Mouse (Mus musculus): Measurements from ENCODE around the gene Acot2. TPM values are rescaled to one million over a fixed set of nuclear protein-coding genes. Genes with fewer than 3 reads are reported as not detected.

The Acot2 gene
- polyA plus RNA-seq, 1 experiment, result 32.9 TPM

- peaks cover 9% of the 10 kb centered on the region; the same call in 1 of the 2 replicates for H3K4me1 ChIP-seq (ENCODE audit: control insufficient read depth, insufficient read depth, low read length)
- peak overlapping the region; percentile 71; the same call in 1 of the 2 replicates for H3K27ac ChIP-seq (ENCODE audit: insufficient read depth, low read depth, low read length)
- no peak for DNase-seq
- no peaks in the 10 kb centered on the region for H3K27me3 ChIP-seq (replicated peaks; ENCODE audit: control insufficient read depth, insufficient read depth, low read length)
- peak overlapping the region; percentile 81 for H3K4me3 ChIP-seq (ENCODE audit: insufficient read depth, low read depth, low read length)
- WGBS, result 23% methylated on average over 11 of the region's 11 CpGs
- no peak for TF ChIP-seq CTCF (conservative IDR thresholded peaks at IDR 0.05; ENCODE audit: insufficient read depth, insufficient read length, low read depth, low read length)
- no peaks in the 10 kb centered on the region for H3K36me3 ChIP-seq (ENCODE audit: control insufficient read depth, insufficient read depth, low read length)
Measured at GRCm38 (mm10) chr12:83949776-83950492, 37.7 kb upstream of the Acot2 start.

- H3K27ac ChIP-seq (ENCODE audit: insufficient read depth, low read depth, low read length), result peak within 1 kb of the TSS; percentile 71
- H3K36me3 ChIP-seq (ENCODE audit: control insufficient read depth, insufficient read depth, low read length), result no peaks in the 10 kb centered on the region
- peak; percentile 91 for DNase-seq
- TF ChIP-seq CTCF (conservative IDR thresholded peaks at IDR 0.05; ENCODE audit: insufficient read depth, insufficient read length, low read depth, low read length), result no peak
- peak within 1 kb of the TSS; percentile 81 for H3K4me3 ChIP-seq (ENCODE audit: insufficient read depth, low read depth, low read length)
- under 1% methylated on average over 37 of the region's 37 CpGs for WGBS
- H3K27me3 ChIP-seq (replicated peaks; ENCODE audit: control insufficient read depth, insufficient read depth, low read length), result no peaks in the 10 kb centered on the region
- H3K4me1 ChIP-seq (ENCODE audit: control insufficient read depth, insufficient read depth, low read length), result peaks cover 9% of the 10 kb centered on the region; the same call in 1 of the 2 replicates
Measured at GRCm38 (mm10) chr12:83950493-83950839, 37.2 kb upstream of the Acot2 start, which contains the start of gene Riox1. Gene Riox1 (plus strand): TSS chr12:83950608.

GRCm38 (mm10) chr12:83950840-83951701, 36.6 kb upstream of the Acot2 start:
- H3K27ac ChIP-seq (ENCODE audit: insufficient read depth, low read depth, low read length), result peak overlapping the region; percentile 54
- no peak for TF ChIP-seq CTCF (conservative IDR thresholded peaks at IDR 0.05; ENCODE audit: insufficient read depth, insufficient read length, low read depth, low read length)
- H3K36me3 ChIP-seq (ENCODE audit: control insufficient read depth, insufficient read depth, low read length), result no peaks in the 10 kb centered on the region
- DNase-seq, result no peak
- H3K27me3 ChIP-seq (replicated peaks; ENCODE audit: control insufficient read depth, insufficient read depth, low read length), result no peaks in the 10 kb centered on the region
- WGBS, result under 1% methylated on average over 116 of the region's 116 CpGs
- H3K4me3 ChIP-seq (ENCODE audit: insufficient read depth, low read depth, low read length), result peak overlapping the region; percentile 81
- H3K4me1 ChIP-seq (ENCODE audit: control insufficient read depth, insufficient read depth, low read length), result peaks cover 9% of the 10 kb centered on the region; the same call in 1 of the 2 replicates

- no peak for TF ChIP-seq POLR2A (IDR thresholded peaks at IDR 0.05; ENCODE audit: low read depth, low read length)
- TF ChIP-seq CTCF (conservative IDR thresholded peaks at IDR 0.05; ENCODE audit: insufficient read depth, insufficient read length, low read depth, low read length), result no peak
- DNase-seq, result no peak
- H3K27me3 ChIP-seq (replicated peaks; ENCODE audit: control insufficient read depth, insufficient read depth, low read length), result no peaks in the 10 kb centered on the region
- 67% methylated on average over 32 of the region's 32 CpGs for WGBS
- H3K4me3 ChIP-seq (ENCODE audit: insufficient read depth, low read depth, low read length), result peak overlapping the region; percentile 81
- no peaks in the 10 kb centered on the region for H3K36me3 ChIP-seq (ENCODE audit: control insufficient read depth, insufficient read depth, low read length)
- peaks cover 9% of the 10 kb centered on the region; the same call in 1 of the 2 replicates for H3K4me1 ChIP-seq (ENCODE audit: control insufficient read depth, insufficient read depth, low read length)
- no peak overlapping the region for H3K27ac ChIP-seq (ENCODE audit: insufficient read depth, low read depth, low read length)
Measured at GRCm38 (mm10) chr12:83951711-83952575, 35.7 kb upstream of the Acot2 start.

GRCm38 (mm10) chr12:83958278-83958677, 29.4 kb upstream of the Acot2 start:
- 79% methylated on average over 9 of the region's 9 CpGs for WGBS
- no peak overlapping the region for H3K4me3 ChIP-seq (ENCODE audit: insufficient read depth, low read depth, low read length)
- TF ChIP-seq CTCF (conservative IDR thresholded peaks at IDR 0.05; ENCODE audit: insufficient read depth, insufficient read length, low read depth, low read length) (no peak), POLR2A (IDR thresholded peaks at IDR 0.05; ENCODE audit: low read depth, low read length) (no peak)
- no peak for DNase-seq
- no peaks in the 10 kb centered on the region for H3K27me3 ChIP-seq (replicated peaks; ENCODE audit: control insufficient read depth, insufficient read depth, low read length)
- H3K27ac ChIP-seq (ENCODE audit: insufficient read depth, low read depth, low read length), result no peak overlapping the region
- no peaks in the 10 kb centered on the region for H3K36me3 ChIP-seq (ENCODE audit: control insufficient read depth, insufficient read depth, low read length)
- no peaks in the 10 kb centered on the region for H3K4me1 ChIP-seq (ENCODE audit: control insufficient read depth, insufficient read depth, low read length)

DNA sequence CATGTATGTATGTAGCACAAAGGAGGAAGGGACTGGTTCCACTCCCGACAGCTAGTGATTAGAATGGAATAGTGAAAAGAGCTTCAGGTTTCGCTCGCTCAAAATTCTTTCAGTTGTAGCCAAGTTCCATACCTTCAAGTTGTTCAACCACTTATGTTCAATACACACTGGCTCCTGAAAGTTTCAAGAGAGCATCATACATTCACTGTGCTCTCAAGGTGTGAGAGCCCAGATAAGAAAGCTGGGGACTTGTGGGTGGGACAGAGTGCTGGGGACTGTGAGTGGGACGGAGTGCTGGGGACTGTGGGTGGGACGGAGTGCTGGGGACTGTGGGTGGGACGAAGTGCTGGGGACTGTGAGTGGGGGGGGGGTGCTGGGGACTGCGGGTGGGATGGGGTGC, 22.4 kb upstream of the Acot2 start:
- H3K36me3 ChIP-seq (ENCODE audit: control insufficient read depth, insufficient read depth, low read length), result no peaks in the 10 kb centered on the region
- no peaks in the 10 kb centered on the region for H3K4me1 ChIP-seq (ENCODE audit: control insufficient read depth, insufficient read depth, low read length)
- H3K4me3 ChIP-seq (ENCODE audit: insufficient read depth, low read depth, low read length), result no peak overlapping the region
- no peak overlapping the region for H3K27ac ChIP-seq (ENCODE audit: insufficient read depth, low read depth, low read length)
- no peak for DNase-seq
- H3K27me3 ChIP-seq (replicated peaks; ENCODE audit: control insufficient read depth, insufficient read depth, low read length), result no peaks in the 10 kb centered on the region
- no peak for TF ChIP-seq CTCF (conservative IDR thresholded peaks at IDR 0.05; ENCODE audit: insufficient read depth, insufficient read length, low read depth, low read length)
- TF ChIP-seq POLR2A (IDR thresholded peaks at IDR 0.05; ENCODE audit: low read depth, low read length), result no peak
- WGBS, result 90% methylated on average over 7 of the region's 7 CpGs
